Mouse (Mus musculus) cerebellum, adult 18-20 months (tissue): ENCODE measurements around the gene Stk10.
A peak's percentile ranks its signal among the peaks of the same experiment; 100 is the strongest.
"Not testable (repeated sequence)": the region's sequence is repeated elsewhere in the genome, so short reads cannot be mapped to it uniquely, and the experiment has no call there.

Experiments
- DNase-seq, 2 experiments: peaks; one replicate each; pipeline ENCODE4 v3.0.0; 2021

The Stk10 gene

GRCm38 (mm10) chr11:32605131-32605860, 72.2 kb downstream of the Stk10 start:
- peak; percentile 62 for DNase-seq

GRCm38 (mm10) chr11:32605907-32606306, 72.8 kb downstream of the Stk10 start:
- DNase-seq, result no peak

- DNase-seq, result peak in 1 of 2 experiments; percentile 16
Measured at GRCm38 (mm10) chr11:32607319-32607718, 74.2 kb downstream of the Stk10 start.

GRCm38 (mm10) chr11:32610616-32611015, 77.5 kb downstream of the Stk10 start:
- peak in 1 of 2 experiments; percentile 5 for DNase-seq

- no peak for DNase-seq
Measured at GRCm38 (mm10) chr11:32612304-32612703, 79.2 kb downstream of the Stk10 start.

- peak in 1 of 2 experiments; percentile 5 for DNase-seq
Measured at GRCm38 (mm10) chr11:32614463-32614862, 81.4 kb downstream of the Stk10 start.

GRCm38 (mm10) chr11:32615561-32615960, 82.5 kb downstream of the Stk10 start:
- DNase-seq, result peak; percentile 13 to 36

GRCm38 (mm10) chr11:32616091-32616490, 83.0 kb downstream of the Stk10 start:
- peak; percentile 14 to 39 for DNase-seq

- peak; percentile 23 to 36 for DNase-seq
Measured at GRCm38 (mm10) chr11:32618036-32618435, 84.9 kb downstream of the Stk10 start.

GRCm38 (mm10) chr11:32618641-32619040, 85.5 kb downstream of the Stk10 start:
- DNase-seq, result not testable (repeated sequence)

GRCm38 (mm10) chr11:32619257-32619816, 86.2 kb downstream of the Stk10 start:
- peak; percentile 29 to 49 for DNase-seq

GRCm38 (mm10) chr11:32619866-32620456, 86.9 kb downstream of the Stk10 start:
- DNase-seq, result no peak

GRCm38 (mm10) chr11:32621831-32622478, 88.8 kb downstream of the Stk10 start:
- peak; percentile 97 for DNase-seq

GRCm38 (mm10) chr11:32622479-32623190, 89.5 kb downstream of the Stk10 start:
- peak in 1 of 2 experiments; percentile 71 for DNase-seq

GRCm38 (mm10) chr11:32623236-32623635, 90.1 kb downstream of the Stk10 start:
- peak; percentile 97 for DNase-seq

- peak; percentile 56 to 65 for DNase-seq
Measured at GRCm38 (mm10) chr11:32623912-32624311, 90.8 kb downstream of the Stk10 start.

GRCm38 (mm10) chr11:32625677-32626076, 92.6 kb downstream of the Stk10 start:
- DNase-seq, result peak; percentile 72 to 73

GRCm38 (mm10) chr11:32626079-32626478, 93.0 kb downstream of the Stk10 start:
- DNase-seq, result no peak

GRCm38 (mm10) chr11:32627900-32628299, 94.8 kb downstream of the Stk10 start:
- peak; percentile 50 to 59 for DNase-seq

- DNase-seq, result no peak
Measured at GRCm38 (mm10) chr11:32629713-32630211, 96.7 kb downstream of the Stk10 start.

- no peak for DNase-seq
Measured at GRCm38 (mm10) chr11:32632671-32633070, 99.6 kb downstream of the Stk10 start.

GRCm38 (mm10) chr11:32633542-32633941, 100.4 kb downstream of the Stk10 start:
- no peak for DNase-seq

GRCm38 (mm10) chr11:32634143-32634542, 101.0 kb downstream of the Stk10 start:
- DNase-seq, result no peak
